Mouse (Mus musculus): ENCODE measurements around the gene Pde4d.
A peak's percentile ranks its signal among the peaks of the same experiment; 100 is the strongest.

The Pde4d gene

GRCm38 (mm10) chr13:109487378-109487777, 1037.6 kb downstream of the Pde4d start:
- DNase-seq (ENCODE audit: extremely low spot score, low spot score): no peak

- DNase-seq (ENCODE audit: extremely low spot score, low spot score): no peak
Observed at GRCm38 (mm10) chr13:109490853-109491252, 1041.1 kb downstream of the Pde4d start.

GRCm38 (mm10) chr13:109491829-109492228, 1042.1 kb downstream of the Pde4d start:
- DNase-seq (ENCODE audit: extremely low spot score, low spot score): no peak

GRCm38 (mm10) chr13:109500336-109500735, 1050.6 kb downstream of the Pde4d start:
- no peak for DNase-seq (ENCODE audit: extremely low spot score, low spot score)

GRCm38 (mm10) chr13:109502796-109503195, 1053.0 kb downstream of the Pde4d start:
- no peak for DNase-seq (ENCODE audit: extremely low spot score, low spot score)

- no peak for DNase-seq (ENCODE audit: extremely low spot score, low spot score)
Observed at GRCm38 (mm10) chr13:109506754-109507153, 1057.0 kb downstream of the Pde4d start.

GRCm38 (mm10) chr13:109508472-109508871, 1058.7 kb downstream of the Pde4d start:
- no peak for DNase-seq (ENCODE audit: extremely low spot score, low spot score)

- DNase-seq (ENCODE audit: extremely low spot score, low spot score): no peak
Observed at GRCm38 (mm10) chr13:109518194-109518593, 1068.4 kb downstream of the Pde4d start.

- DNase-seq (ENCODE audit: extremely low spot score, low spot score): no peak
Observed at GRCm38 (mm10) chr13:109519485-109519884, 1069.7 kb downstream of the Pde4d start.

- DNase-seq (ENCODE audit: extremely low spot score, low spot score): no peak
Observed at GRCm38 (mm10) chr13:109519966-109520646, 1070.4 kb downstream of the Pde4d start.

- no peak for DNase-seq (ENCODE audit: extremely low spot score, low spot score)
Observed at GRCm38 (mm10) chr13:109533838-109534523, 1084.2 kb downstream of the Pde4d start.

GRCm38 (mm10) chr13:109534709-109535284, 1085.0 kb downstream of the Pde4d start:
- no peak for DNase-seq (ENCODE audit: extremely low spot score, low spot score)

GRCm38 (mm10) chr13:109536636-109537035, 1086.9 kb downstream of the Pde4d start:
- no peak for DNase-seq (ENCODE audit: extremely low spot score, low spot score)

- DNase-seq (ENCODE audit: extremely low spot score, low spot score): no peak
Observed at GRCm38 (mm10) chr13:109539371-109539770, 1089.6 kb downstream of the Pde4d start.

- DNase-seq (ENCODE audit: extremely low spot score, low spot score): no peak
Observed at GRCm38 (mm10) chr13:109544646-109545045, 1094.9 kb downstream of the Pde4d start.

GRCm38 (mm10) chr13:109546337-109546736, 1096.6 kb downstream of the Pde4d start:
- no peak for DNase-seq (ENCODE audit: extremely low spot score, low spot score)

GRCm38 (mm10) chr13:109547006-109547587, 1097.3 kb downstream of the Pde4d start:
- DNase-seq (ENCODE audit: extremely low spot score, low spot score): no peak

GRCm38 (mm10) chr13:109547700-109548099, 1098.0 kb downstream of the Pde4d start:
- peak; percentile 72 for DNase-seq (ENCODE audit: extremely low spot score, low spot score)

- DNase-seq (ENCODE audit: extremely low spot score, low spot score): no peak
Observed at GRCm38 (mm10) chr13:109548263-109548662, 1098.5 kb downstream of the Pde4d start.

GRCm38 (mm10) chr13:109548771-109549555, 1099.2 kb downstream of the Pde4d start:
- DNase-seq (ENCODE audit: extremely low spot score, low spot score): no peak

- DNase-seq (ENCODE audit: extremely low spot score, low spot score): no peak
Observed at GRCm38 (mm10) chr13:109551836-109552235, 1102.1 kb downstream of the Pde4d start.

All from neural tube, embryonic 10.5 days (tissue).